Mouse (Mus musculus) cortical plate, adult 2 months (tissue): ENCODE results near the gene Icam4. TPM values are rescaled to one million over a fixed set of nuclear protein-coding genes. Genes with fewer than 3 reads are reported as not detected.
"Not testable (repeated sequence)": the region's sequence is repeated elsewhere in the genome, so short reads cannot be mapped to it uniquely, and the experiment has no call there.

Experiments
- H3K27ac ChIP-seq: fragments of 200-500 bp; 2 replicates; pipeline ENCODE4 v1.5.1; 2012; ENCODE audit warnings: low read length, control low read depth, inconsistent platforms; ENCODE audit not compliant: insufficient read depth
- H3K4me1 ChIP-seq: fragments of 200-500 bp; 2 replicates; pipeline ENCODE4 v1.6.1; 2011; ENCODE audit warnings: low read length; ENCODE audit not compliant: control insufficient read depth, insufficient read depth
- H3K4me3 ChIP-seq: fragments of 200-500 bp; 2 replicates; pipeline ENCODE4 v1.5.1; 2011; ENCODE audit warnings: mild to moderate bottlenecking, low read length, control low read depth; ENCODE audit not compliant: insufficient read depth
- CTCF ChIP-seq: fragments of 200-500 bp; IDR thresholded peaks from 2 replicates; pipeline ENCODE4 v1.5.1; 2011; ENCODE audit warnings: mild to moderate bottlenecking, control low read depth, low read length; ENCODE audit not compliant: insufficient read depth; ENCODE audit errors: extremely low read depth
- POLR2A ChIP-seq: fragments of 200-500 bp; IDR thresholded peaks from 2 replicates; pipeline ENCODE4 v1.6.1; 2011; ENCODE audit warnings: mild to moderate bottlenecking, low read length, control low read depth; ENCODE audit not compliant: insufficient read depth; ENCODE audit errors: extremely low read depth
- polyA plus RNA-seq: library from polyadenylated mRNA; depleted of rRNA; stranded (reverse); fragments of >200 nt; gene quantifications from 2 replicates; pipeline ENCODE4 v1.2.3, GENCODE M21; 2012

Icam4 gene
- polyA plus RNA-seq, 1 experiment, result 1.7 TPM

GRCm38 (mm10) chr9:20995069-20995468 is 34.1 kb upstream of the Icam4 start:
- H3K27ac ChIP-seq, result no peak overlapping the region
- H3K4me1 ChIP-seq, result no peaks in the 10 kb centered on the region
- no peak overlapping the region for H3K4me3 ChIP-seq
- TF ChIP-seq POLR2A (no peak), CTCF (no peak)

DNA sequence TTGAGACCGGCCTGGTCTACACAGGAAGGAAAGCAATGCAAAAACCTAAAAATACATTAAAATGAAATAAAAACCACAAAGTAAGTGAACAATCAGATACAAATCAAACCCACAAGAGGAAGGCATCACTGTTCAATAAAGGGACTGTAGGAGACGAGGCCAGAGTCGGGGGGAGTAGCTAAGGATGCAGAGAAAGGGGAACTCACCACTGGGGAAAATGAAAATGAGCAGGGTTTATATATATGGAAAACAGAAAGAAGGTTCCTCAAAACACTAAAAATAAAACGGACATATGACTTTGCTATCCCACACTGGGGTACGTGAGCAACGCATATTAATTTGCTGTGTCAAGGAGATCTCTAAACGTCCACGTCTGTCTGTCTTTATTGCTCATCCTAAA is 32.1 kb upstream of the Icam4 start:
- TF ChIP-seq POLR2A (no peak), CTCF (no peak)
- no peak overlapping the region for H3K27ac ChIP-seq
- H3K4me3 ChIP-seq, result no peak overlapping the region
- H3K4me1 ChIP-seq, result no peaks in the 10 kb centered on the region

DNA sequence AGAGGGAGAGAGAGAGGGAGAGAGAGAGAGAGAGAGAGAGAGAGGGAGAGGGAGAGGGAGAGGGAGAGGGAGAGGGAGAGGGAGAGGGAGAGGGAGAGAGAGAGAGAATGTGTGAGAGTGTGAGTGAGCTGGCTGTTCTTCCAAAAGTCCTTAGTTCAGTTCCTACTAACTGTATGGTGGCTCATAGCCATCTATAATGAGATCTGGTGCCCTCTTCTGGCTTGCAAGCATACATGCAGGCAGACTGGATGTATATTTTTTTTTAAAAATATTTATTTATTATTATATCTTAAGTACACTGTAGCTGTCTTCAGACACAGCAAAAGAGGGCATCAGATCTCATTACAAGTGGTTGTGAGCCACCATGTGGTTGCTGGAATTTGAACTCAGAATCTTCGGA is 30.8 kb upstream of the Icam4 start:
- not testable (repeated sequence) for H3K27ac ChIP-seq, H3K4me1 ChIP-seq, H3K4me3 ChIP-seq
- TF ChIP-seq CTCF, result 0 out of 2 replicates have a peak, but pooled peaks have one; percentile 6

GRCm38 (mm10) chr9:21000811-21001210 is 28.4 kb upstream of the Icam4 start:
- no peak overlapping the region for H3K4me3 ChIP-seq
- no peak overlapping the region for H3K27ac ChIP-seq
- H3K4me1 ChIP-seq, result no peaks in the 10 kb centered on the region; the same call in 1 of the 2 replicates
- no peak for TF ChIP-seq CTCF
- no peak for TF ChIP-seq POLR2A

DNA sequence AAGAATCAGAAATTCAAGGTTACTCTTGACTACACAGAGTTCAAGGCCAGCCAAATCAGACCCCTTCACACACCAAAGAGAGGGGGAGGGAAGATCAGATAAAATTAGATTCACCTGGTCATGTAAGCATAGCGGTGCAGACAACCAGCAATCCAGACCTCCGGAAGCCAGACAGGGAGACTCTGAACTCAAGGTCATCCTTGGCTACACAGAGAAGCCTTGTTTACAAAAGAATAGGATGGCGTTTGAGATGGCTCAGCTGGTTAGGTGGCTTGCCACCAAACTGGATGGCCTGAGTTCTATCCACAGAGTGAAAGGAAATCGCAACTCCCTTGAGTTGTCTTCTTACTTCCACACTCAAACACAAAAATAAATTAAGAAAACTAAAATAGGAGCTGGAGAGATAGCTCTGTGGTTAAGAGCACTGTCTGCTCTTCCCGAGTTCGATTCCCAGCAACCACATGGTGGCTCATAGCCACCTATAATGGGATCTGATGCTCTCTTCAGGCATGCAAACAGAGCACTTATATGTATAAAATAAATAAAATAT is 27.4 kb upstream of the Icam4 start:
- Histone ChIP-seq H3K4me1 (no peaks in the 10 kb centered on the region; the same call in 1 of the 2 replicates), H3K27ac (no peak overlapping the region), H3K4me3 (peak overlapping the region; percentile 80; the same call in 1 of the 2 replicates)
- no peak for TF ChIP-seq CTCF
- no peak for TF ChIP-seq POLR2A

DNA sequence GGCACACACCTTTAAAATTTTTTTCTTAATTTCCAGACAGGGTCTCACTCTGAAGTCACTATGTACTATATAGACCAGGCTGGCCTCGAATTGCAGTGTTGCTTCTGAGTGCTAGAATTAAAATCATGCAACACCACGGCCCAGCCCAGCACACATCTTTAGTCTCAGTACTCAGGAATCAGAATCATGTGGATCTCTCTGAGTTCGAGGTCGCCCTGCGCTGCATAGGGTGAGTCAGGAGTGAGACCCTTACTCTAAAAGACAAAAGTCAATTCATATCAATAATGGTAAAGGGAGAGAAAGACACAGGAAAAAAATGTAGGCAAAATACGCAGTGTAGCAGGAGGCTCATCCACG is 26.9 kb upstream of the Icam4 start:
- Histone ChIP-seq H3K4me3 (peak overlapping the region; percentile 80), H3K4me1 (no peaks in the 10 kb centered on the region; the same call in 1 of the 2 replicates), H3K27ac (0 out of 2 replicates have a peak overlapping the region, but pooled peaks have one; percentile 18)
- TF ChIP-seq POLR2A, result no peak
- no peak for TF ChIP-seq CTCF

GRCm38 (mm10) chr9:21002627-21003551 is 26.3 kb upstream of the Icam4 start, which contains the start of gene Mrpl4:
Gene Mrpl4, plus strand, starts transcription at chr9:21002738.
- H3K4me1 ChIP-seq, result no peaks in the 10 kb centered on the region; the same call in 1 of the 2 replicates
- TF ChIP-seq POLR2A (peak; percentile 89), CTCF (no peak)
- H3K4me3 ChIP-seq, result peak within 1 kb of the TSS; percentile 80
- peak within 1 kb of the TSS; percentile 41; the same call in 1 of the 2 replicates for H3K27ac ChIP-seq

DNA sequence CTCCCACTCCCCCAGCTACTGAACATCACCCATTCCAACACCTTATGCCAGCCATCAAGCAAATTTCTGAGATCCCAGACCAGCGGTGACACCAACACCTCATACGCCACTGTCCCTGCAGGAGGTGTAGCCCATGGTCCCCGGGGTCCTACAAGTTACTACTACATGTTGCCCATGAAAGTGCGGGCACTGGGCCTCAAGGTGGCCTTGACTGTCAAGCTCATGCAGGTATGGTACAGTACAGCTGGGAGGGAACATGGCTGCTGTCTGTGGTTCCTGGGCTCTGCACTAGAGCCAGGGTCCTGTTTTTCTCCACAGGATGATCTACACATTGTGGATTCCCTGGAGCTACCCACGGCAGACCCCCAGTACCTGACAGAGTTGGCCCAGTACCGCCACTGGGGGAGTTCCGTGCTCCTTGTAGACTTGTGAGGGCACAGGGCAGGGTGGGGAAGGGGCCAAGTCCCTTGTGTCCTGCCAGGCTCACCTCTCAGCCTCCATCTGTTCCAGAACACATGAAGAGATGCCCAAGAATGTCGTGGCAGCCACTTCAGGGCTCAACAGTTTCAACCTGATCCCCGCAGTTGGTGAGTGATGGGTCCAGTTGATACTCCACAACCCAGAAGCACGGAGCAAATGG is 21.7 kb upstream of the Icam4 start:
- no peak overlapping the region for H3K27ac ChIP-seq
- H3K4me3 ChIP-seq, result no peak overlapping the region
- H3K4me1 ChIP-seq, result no peaks in the 10 kb centered on the region; the same call in 1 of the 2 replicates
- TF ChIP-seq POLR2A (no peak), CTCF (no peak)

- Histone ChIP-seq H3K27ac (no peak overlapping the region), H3K4me1 (no peaks in the 10 kb centered on the region; the same call in 1 of the 2 replicates), H3K4me3 (no peak overlapping the region)
- TF ChIP-seq CTCF, result peak; percentile 25
- TF ChIP-seq POLR2A, result no peak
Observed at GRCm38 (mm10) chr9:21008007-21008406, 21.2 kb upstream of the Icam4 start.
